Mouse (Mus musculus): ENCODE data around the gene Hist1h4n. TPM values are rescaled to one million over a fixed set of nuclear protein-coding genes. Genes with fewer than 3 reads are reported as not detected.
"Not testable (repeated sequence)": the region's sequence is repeated elsewhere in the genome, so short reads cannot be mapped to it uniquely, and the experiment has no call there.

The Hist1h4n gene
- polyA plus RNA-seq, 1 experiment from 2014 or later, result 11.5 TPM

DNA sequence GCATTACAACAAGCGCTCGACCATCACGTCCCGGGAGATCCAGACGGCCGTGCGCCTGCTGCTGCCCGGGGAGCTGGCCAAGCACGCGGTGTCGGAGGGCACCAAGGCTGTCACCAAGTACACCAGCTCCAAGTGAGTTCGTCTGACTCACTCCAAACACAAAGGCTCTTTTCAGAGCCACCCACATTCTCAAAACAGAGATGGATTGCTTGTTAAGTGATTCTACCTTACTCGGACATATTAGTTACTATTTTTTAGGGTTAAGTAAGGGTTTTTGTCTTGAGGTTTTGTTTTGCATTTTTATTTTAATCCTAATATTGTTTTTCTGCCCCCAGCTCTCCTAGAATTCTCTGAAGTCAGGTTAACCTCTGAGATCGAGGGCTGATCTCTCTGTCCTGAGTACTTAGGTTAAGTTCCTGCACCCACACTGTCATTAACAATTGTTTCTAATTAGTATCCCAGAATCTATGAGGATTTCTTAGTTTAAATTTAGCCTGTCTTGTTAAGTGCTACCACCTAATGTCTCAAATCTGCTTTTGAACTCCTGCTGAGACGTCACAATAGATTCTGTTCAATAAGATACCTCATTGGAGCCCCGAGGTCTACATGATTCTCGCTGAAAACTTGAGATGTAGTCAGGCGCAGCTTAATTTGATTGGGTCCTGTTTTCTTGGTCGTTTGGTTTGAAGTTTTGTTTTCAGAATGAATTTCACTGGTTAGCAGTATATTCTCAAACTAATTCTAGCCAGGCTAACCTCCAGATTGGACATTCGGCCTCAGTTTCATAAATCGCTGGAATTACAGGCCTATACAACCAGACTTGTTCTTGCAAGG, 44.0 kb downstream of the Hist1h4n start:
- H3K4me3 ChIP-seq, result peak overlapping the region; percentile 21; the same call in 1 of the 2 replicates
- no peaks in the 10 kb centered on the region for H3K9me3 ChIP-seq
- peak overlapping the region; percentile 82 for H3K27ac ChIP-seq (replicated peaks)
- peak overlapping the region; percentile 50 for H3K4me2 ChIP-seq (replicated peaks)
- 10% methylated on average over 17 of the region's 21 CpGs for WGBS
- no peaks in the 10 kb centered on the region for H3K36me3 ChIP-seq
- peaks cover 32% of the 10 kb centered on the region for H3K4me1 ChIP-seq
- H3K9ac ChIP-seq (replicated peaks), result peak overlapping the region; percentile 41; the same call in 1 of the 2 replicates
- ATAC-seq (ENCODE audit: low FRiP score, low read depth), result no peak
- H3K27me3 ChIP-seq, result no peaks in the 10 kb centered on the region

- peak within 1 kb of the TSS; percentile 50 for H3K4me2 ChIP-seq (replicated peaks)
- H3K36me3 ChIP-seq, H3K9me3 ChIP-seq, H3K27me3 ChIP-seq: not testable (repeated sequence)
- peak within 1 kb of the TSS; percentile 85 for H3K27ac ChIP-seq (replicated peaks)
- peak; percentile 95 for ATAC-seq (ENCODE audit: low FRiP score, low read depth)
- peaks cover 39% of the 10 kb centered on the region for H3K4me1 ChIP-seq
- peak within 1 kb of the TSS; percentile 49 for H3K9ac ChIP-seq (replicated peaks)
- peak within 1 kb of the TSS; percentile 38 for H3K4me3 ChIP-seq
- under 1% methylated on average over 38 of the region's 63 CpGs for WGBS
Observed at GRCm38 (mm10) chr13:21786899-21787629, 44.9 kb downstream of the Hist1h4n start, which contains the start of the genes Hist1h2an and Hist1h2bp. Gene Hist1h2an, minus strand, starts transcription at chr13:21787218. Gene Hist1h2bp, plus strand, starts transcription at chr13:21787461.

DNA sequence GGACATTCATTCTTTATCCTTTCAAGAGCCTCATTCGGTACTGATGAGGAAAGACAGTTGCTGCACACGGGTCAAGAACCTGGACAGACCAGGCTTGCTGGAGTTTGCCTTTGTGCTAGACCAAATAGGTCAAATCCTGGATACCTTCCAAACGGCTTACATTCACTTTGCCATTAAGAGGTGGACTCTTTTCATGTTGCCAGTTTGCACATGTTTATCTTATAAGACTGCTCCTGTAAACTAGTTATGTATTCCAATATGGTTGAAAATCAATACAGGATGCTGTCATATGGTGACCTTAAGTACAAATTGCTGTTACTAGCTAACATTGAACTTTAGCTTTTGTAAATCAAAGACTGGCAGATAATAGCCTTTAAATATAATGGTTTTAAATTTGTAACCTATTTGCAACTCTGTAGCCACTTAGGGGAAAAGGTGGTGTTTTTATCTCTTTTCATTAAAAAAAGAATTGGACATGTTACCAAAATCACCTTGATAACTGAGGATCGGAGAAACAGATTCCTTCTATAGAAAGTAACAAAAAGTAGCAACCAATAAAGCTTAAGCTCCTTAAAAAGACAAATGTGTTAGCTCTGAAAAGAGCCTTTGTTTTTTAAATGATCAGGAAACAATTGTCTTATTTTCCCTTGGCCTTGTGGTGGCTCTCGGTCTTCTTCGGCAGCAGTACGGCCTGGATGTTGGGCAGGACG, 45.7 kb downstream of the Hist1h4n start:
- peak overlapping the region; percentile 49 for H3K9ac ChIP-seq (replicated peaks)
- peak overlapping the region; percentile 85 for H3K27ac ChIP-seq (replicated peaks)
- H3K4me1 ChIP-seq, result peaks cover 39% of the 10 kb centered on the region
- ATAC-seq (ENCODE audit: low FRiP score, low read depth), result no peak
- 3% methylated on average over 8 of the region's 8 CpGs for WGBS
- no peaks in the 10 kb centered on the region for H3K27me3 ChIP-seq
- H3K4me3 ChIP-seq, result peak overlapping the region; percentile 38
- no peaks in the 10 kb centered on the region for H3K9me3 ChIP-seq
- H3K4me2 ChIP-seq (replicated peaks), result peak overlapping the region; percentile 50
- no peaks in the 10 kb centered on the region for H3K36me3 ChIP-seq

DNA sequence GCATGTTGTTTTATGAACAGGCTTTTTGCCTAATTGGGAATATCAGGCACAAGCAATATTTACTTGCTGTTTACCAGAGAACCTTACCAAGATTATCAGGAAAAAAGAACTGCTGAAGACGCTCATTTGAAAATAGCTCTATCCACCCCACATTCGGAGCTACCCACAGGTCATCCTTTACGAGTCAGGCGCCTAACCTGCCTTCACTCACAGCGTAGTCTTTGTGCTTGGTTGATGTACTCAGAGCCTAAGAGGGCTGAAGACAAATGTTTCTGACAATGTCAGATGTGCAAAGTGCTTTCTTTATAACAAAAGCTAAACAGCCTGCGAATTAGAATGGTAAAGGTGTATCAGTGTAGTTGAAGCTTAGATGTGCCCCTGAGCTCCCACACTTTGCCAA, 47.7 kb downstream of the Hist1h4n start:
- Histone ChIP-seq H3K4me3 (0 out of 2 replicates have a peak overlapping the region, but pooled peaks have one; percentile 47), H3K36me3 (no peaks in the 10 kb centered on the region), H3K27me3 (no peaks in the 10 kb centered on the region), H3K9me3 (no peaks in the 10 kb centered on the region), H3K4me1 (peaks cover 47% of the 10 kb centered on the region), H3K9ac (replicated peaks) (peak overlapping the region; percentile 46), H3K4me2 (replicated peaks) (peak overlapping the region; percentile 68), H3K27ac (replicated peaks) (peak overlapping the region; percentile 83)
- WGBS, result 20% methylated on average over 6 of the region's 6 CpGs
- no peak for ATAC-seq (ENCODE audit: low FRiP score, low read depth)

DNA sequence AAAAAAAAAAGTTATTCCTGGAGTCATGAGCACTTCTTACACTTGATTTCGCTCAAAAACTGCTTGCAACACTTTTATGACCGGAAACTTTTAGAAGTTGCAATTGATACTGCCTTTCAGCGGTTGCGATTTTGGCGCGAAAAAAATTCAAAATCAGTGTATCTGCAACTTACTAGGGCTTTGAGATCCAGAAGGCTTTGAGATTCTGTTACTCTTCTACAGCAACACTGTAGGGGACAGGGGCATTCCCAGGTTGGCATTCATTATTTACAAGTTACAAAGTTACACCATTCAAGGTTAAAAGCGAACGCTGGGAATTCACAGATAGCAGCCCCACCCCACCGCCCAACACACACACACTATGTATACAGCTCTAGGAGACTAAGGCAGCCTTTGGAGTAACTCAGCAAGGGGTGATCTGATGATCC, 48.2 kb downstream of the Hist1h4n start:
- H3K4me1 ChIP-seq, result peaks cover 47% of the 10 kb centered on the region
- H3K4me3 ChIP-seq, result peak overlapping the region; percentile 47
- H3K36me3 ChIP-seq, result no peaks in the 10 kb centered on the region
- H3K9ac ChIP-seq (replicated peaks), result peak overlapping the region; percentile 46
- H3K9me3 ChIP-seq, result no peaks in the 10 kb centered on the region
- WGBS, result 3% methylated on average over 9 of the region's 9 CpGs
- peak overlapping the region; percentile 83 for H3K27ac ChIP-seq (replicated peaks)
- no peak for ATAC-seq (ENCODE audit: low FRiP score, low read depth)
- H3K4me2 ChIP-seq (replicated peaks), result peak overlapping the region; percentile 68
- no peaks in the 10 kb centered on the region for H3K27me3 ChIP-seq

GRCm38 (mm10) chr13:21783255-21783617, 48.8 kb downstream of the Hist1h4n start, which contains the start of gene Hist1h3i:
Gene Hist1h3i, minus strand, starts transcription at chr13:21783370.
- peak within 1 kb of the TSS; percentile 68 for H3K4me2 ChIP-seq (replicated peaks)
- WGBS, result under 1% methylated on average over 13 of the region's 20 CpGs
- no peaks in the 10 kb centered on the region for H3K36me3 ChIP-seq
- peak within 1 kb of the TSS; percentile 47 for H3K4me3 ChIP-seq
- H3K9me3 ChIP-seq, result no peaks in the 10 kb centered on the region
- H3K9ac ChIP-seq (replicated peaks), result peak within 1 kb of the TSS; percentile 66
- peaks cover 42% of the 10 kb centered on the region for H3K4me1 ChIP-seq
- ATAC-seq (ENCODE audit: low FRiP score, low read depth), result peak; percentile 65
- peak within 1 kb of the TSS; percentile 88 for H3K27ac ChIP-seq (replicated peaks)
- no peaks in the 10 kb centered on the region for H3K27me3 ChIP-seq

DNA sequence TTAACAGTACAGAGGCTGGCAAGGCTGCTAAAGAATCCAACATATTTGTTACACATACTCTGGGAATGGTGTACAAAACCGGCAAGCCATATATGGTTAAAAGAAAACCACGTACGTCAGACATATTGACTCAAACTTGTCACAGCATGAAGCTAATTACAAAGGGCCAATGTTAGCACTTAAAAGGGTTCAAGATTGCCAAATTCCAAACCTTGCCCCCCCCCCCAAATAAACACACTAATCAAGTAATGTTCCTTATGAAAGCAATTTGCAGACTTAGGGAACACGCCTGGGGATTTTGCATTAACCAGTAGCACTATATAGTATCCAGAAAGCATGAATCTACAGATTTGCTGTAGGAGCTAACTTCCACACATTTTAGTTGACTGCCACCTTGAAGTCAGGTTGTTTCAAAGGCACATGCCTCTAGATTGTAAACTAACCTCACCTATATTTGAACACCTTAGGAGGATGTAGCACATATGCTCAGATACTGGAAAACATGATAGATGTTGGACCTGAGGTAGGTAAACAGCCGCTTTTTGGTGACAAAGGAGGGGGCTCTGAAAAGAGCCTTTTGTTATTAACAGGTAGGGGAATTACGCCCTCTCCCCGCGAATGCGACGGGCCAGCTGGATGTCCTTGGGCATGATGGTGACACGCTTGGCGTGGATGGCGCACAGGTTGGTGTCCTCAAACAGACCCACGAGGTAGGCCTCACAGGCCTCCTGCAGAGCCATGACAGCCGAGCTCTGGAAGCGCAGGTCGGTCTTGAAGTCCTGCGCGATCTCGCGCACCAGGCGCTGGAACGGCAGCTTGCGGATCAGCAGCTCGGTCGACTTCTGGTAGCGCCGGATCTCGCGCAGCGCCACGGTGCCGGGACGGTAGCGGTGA, 49.4 kb downstream of the Hist1h4n start:
- H3K36me3 ChIP-seq; H3K27me3 ChIP-seq; H3K9me3 ChIP-seq; ATAC-seq (ENCODE audit: low FRiP score, low read depth): not testable (repeated sequence)
- Histone ChIP-seq H3K27ac (replicated peaks) (peak overlapping the region; percentile 88), H3K4me3 (peak overlapping the region; percentile 47), H3K4me2 (replicated peaks) (peak overlapping the region; percentile 68), H3K4me1 (peaks cover 38% of the 10 kb centered on the region), H3K9ac (replicated peaks) (peak overlapping the region; percentile 66)
- 1% methylated on average over 14 of the region's 35 CpGs for WGBS

Small RNA genes within 50 kb of the gene (microRNA-seq; reads per million reads assigned to microRNA genes)
- gene Gm19658 (not detected), gene Gm44346 (not detected), gene Gm44466 (not detected)

Other genes with a start within 250 kb of the Hist1h4n start
- gene Olfr1362, start 218.2 kb downstream of the Hist1h4n start, polyA plus RNA-seq (2016; fragmentation: Nextera tagmentation; extraction: Ambion mirVana), result not detected in 2 replicates
- gene Olfr11, start 189.7 kb downstream of the Hist1h4n start, polyA plus RNA-seq (2016; fragmentation: Nextera tagmentation; extraction: Ambion mirVana), result not detected in 2 replicates
- gene Olfr1361, start 168.8 kb downstream of the Hist1h4n start, polyA plus RNA-seq (2016; fragmentation: Nextera tagmentation; extraction: Ambion mirVana), result not detected in 2 replicates
- gene Olfr1360, start 154.8 kb downstream of the Hist1h4n start, polyA plus RNA-seq (2016; fragmentation: Nextera tagmentation; extraction: Ambion mirVana), result not detected in 2 replicates
- not detected in 2 replicates for gene Olfr1359, start 134.1 kb downstream of the Hist1h4n start, polyA plus RNA-seq (2016; fragmentation: Nextera tagmentation; extraction: Ambion mirVana)
- gene Hist1h2bl, start 116.1 kb downstream of the Hist1h4n start, polyA plus RNA-seq (2016; fragmentation: Nextera tagmentation; extraction: Ambion mirVana), result 2.2 and 3.1 TPM in 2 replicates
- gene Hist1h2ai, start 115.8 kb downstream of the Hist1h4n start, polyA plus RNA-seq (2016; fragmentation: Nextera tagmentation; extraction: Ambion mirVana), result 21.4 and 30.7 TPM in 2 replicates
- gene Hist1h3h, start 114.5 kb downstream of the Hist1h4n start, polyA plus RNA-seq (2016; fragmentation: Nextera tagmentation; extraction: Ambion mirVana), result 6.0 and 10.1 TPM in 2 replicates
- gene Hist1h2bm, start 110.2 kb downstream of the Hist1h4n start, polyA plus RNA-seq (2016; fragmentation: Nextera tagmentation; extraction: Ambion mirVana), result 5.8 TPM in 2 replicates
- gene Hist1h4j, start 97.1 kb downstream of the Hist1h4n start, polyA plus RNA-seq (2016; fragmentation: Nextera tagmentation; extraction: Ambion mirVana), result 0.97 and 1.4 TPM in 2 replicates
- gene Hist1h4k, start 81.7 kb downstream of the Hist1h4n start, polyA plus RNA-seq (2016; fragmentation: Nextera tagmentation; extraction: Ambion mirVana), result 2.9 and 3.5 TPM in 2 replicates
- gene Hist1h2ak, start 78.4 kb downstream of the Hist1h4n start, polyA plus RNA-seq (2016; fragmentation: Nextera tagmentation; extraction: Ambion mirVana), result 26.9 and 43.2 TPM in 2 replicates
- 3.9 and 6.3 TPM in 2 replicates for gene Hist1h2bn, start 78.1 kb downstream of the Hist1h4n start, polyA plus RNA-seq (2016; fragmentation: Nextera tagmentation; extraction: Ambion mirVana)
- gene Hist1h1b, start 51.6 kb downstream of the Hist1h4n start, polyA plus RNA-seq (2016; fragmentation: Nextera tagmentation; extraction: Ambion mirVana), result 30.4 and 37.6 TPM in 2 replicates
- gene Hist1h3i, start 48.8 kb downstream of the Hist1h4n start, polyA plus RNA-seq (2016; fragmentation: Nextera tagmentation; extraction: Ambion mirVana), result 155 and 164 TPM in 2 replicates
- gene Hist1h2an, start 45.0 kb downstream of the Hist1h4n start, polyA plus RNA-seq (2016; fragmentation: Nextera tagmentation; extraction: Ambion mirVana), result 6.1 and 12.2 TPM in 2 replicates
- gene Hist1h2bp, start 44.7 kb downstream of the Hist1h4n start, polyA plus RNA-seq (2016; fragmentation: Nextera tagmentation; extraction: Ambion mirVana), result 1.9 and 2.4 TPM in 2 replicates
- gene Hist1h2bq, start 22.0 kb downstream of the Hist1h4n start, polyA plus RNA-seq (2016; fragmentation: Nextera tagmentation; extraction: Ambion mirVana), result 18.5 and 23.3 TPM in 2 replicates
- gene Hist1h2ao, start 21.7 kb downstream of the Hist1h4n start, polyA plus RNA-seq (2016; fragmentation: Nextera tagmentation; extraction: Ambion mirVana), result not detected in 2 replicates
- gene Hist1h4m, start 20.4 kb downstream of the Hist1h4n start, polyA plus RNA-seq (2016; fragmentation: Nextera tagmentation; extraction: Ambion mirVana), result not detected in 2 replicates
- gene Hist1h2ap, start 1.3 kb upstream of the Hist1h4n start, polyA plus RNA-seq (2016; fragmentation: Nextera tagmentation; extraction: Ambion mirVana), result 4,827 and 5,103 TPM in 2 replicates
- 17.6 and 23.0 TPM in 2 replicates for gene Hist1h2br, start 1.5 kb upstream of the Hist1h4n start, polyA plus RNA-seq (2016; fragmentation: Nextera tagmentation; extraction: Ambion mirVana)
- gene Zfp184, start 112.9 kb upstream of the Hist1h4n start, polyA plus RNA-seq (2016; fragmentation: Nextera tagmentation; extraction: Ambion mirVana), result 22.3 and 24.2 TPM in 2 replicates
- gene Pom121l2, start 149.0 kb upstream of the Hist1h4n start, polyA plus RNA-seq (2016; fragmentation: Nextera tagmentation; extraction: Ambion mirVana), result not detected in 2 replicates
- gene Prss16, start 177.5 kb upstream of the Hist1h4n start, polyA plus RNA-seq (2016; fragmentation: Nextera tagmentation; extraction: Ambion mirVana), result 0.30 TPM in 1 of 2 replicates, not detected in the other
- 10.1 and 11.3 TPM in 2 replicates for gene Hist1h2ah, start 203.4 kb upstream of the Hist1h4n start, polyA plus RNA-seq (2016; fragmentation: Nextera tagmentation; extraction: Ambion mirVana)
- gene Hist1h2bk, start 203.7 kb upstream of the Hist1h4n start, polyA plus RNA-seq (2016; fragmentation: Nextera tagmentation; extraction: Ambion mirVana), result 7.2 and 8.1 TPM in 2 replicates
- 34.4 and 38.6 TPM in 2 replicates for gene Hist1h4i, start 209.2 kb upstream of the Hist1h4n start, polyA plus RNA-seq (2016; fragmentation: Nextera tagmentation; extraction: Ambion mirVana)
- 62.2 and 69.7 TPM in 2 replicates for gene Hist1h2ag, start 210.7 kb upstream of the Hist1h4n start, polyA plus RNA-seq (2016; fragmentation: Nextera tagmentation; extraction: Ambion mirVana)
- 13.1 and 15.4 TPM in 2 replicates for gene Hist1h2bj, start 211.0 kb upstream of the Hist1h4n start, polyA plus RNA-seq (2016; fragmentation: Nextera tagmentation; extraction: Ambion mirVana)

Data from midbrain, embryonic 12.5 days (tissue).